Mouse (Mus musculus) kidney, embryonic 15.5 days (tissue): ENCODE data around the gene Mmadhc. TPM values are rescaled to one million over a fixed set of nuclear protein-coding genes. Genes with fewer than 3 reads are reported as not detected.

Experiments used
- ATAC-seq: fragments of 200-750 bp; cut with Nextera tagmentation; replicated peaks from 2 replicates; pipeline ENCODE4 v1.8.0; 2017; ENCODE audit warnings: moderate TSS enrichment; ENCODE audit not compliant: low FRiP score
- H3K27ac ChIP-seq: fragments of 300-500 bp; sonication (generic); 2 replicates; pipeline ENCODE4 v1.5.1; 2015; ENCODE audit warnings: mild to moderate bottlenecking, inconsistent platforms
- H3K27me3 ChIP-seq: fragments of 300-500 bp; sonication (generic); 2 replicates; pipeline ENCODE4 v1.6.1; 2015; ENCODE audit warnings: inconsistent platforms
- H3K36me3 ChIP-seq: fragments of 300-500 bp; sonication (generic); 2 replicates; pipeline ENCODE4 v1.6.1; 2015; ENCODE audit warnings: inconsistent platforms
- H3K4me1 ChIP-seq: fragments of 300-500 bp; sonication (generic); 2 replicates; pipeline ENCODE4 v1.6.1; 2015; ENCODE audit warnings: inconsistent platforms
- H3K4me2 ChIP-seq: fragments of 300-500 bp; sonication (generic); 2 replicates; pipeline ENCODE4 v1.6.1; 2015; ENCODE audit warnings: moderate library complexity, mild to moderate bottlenecking, inconsistent platforms
- H3K4me3 ChIP-seq: fragments of 300-500 bp; sonication (generic); replicated peaks from 2 replicates; pipeline ENCODE4 v1.5.1; 2015; ENCODE audit warnings: mild to moderate bottlenecking, inconsistent platforms
- H3K9ac ChIP-seq: fragments of 300-500 bp; sonication (generic); 2 replicates; pipeline ENCODE4 v1.6.1; 2015; ENCODE audit warnings: mild to moderate bottlenecking, inconsistent platforms
- H3K9me3 ChIP-seq: fragments of 300-500 bp; sonication (generic); replicated peaks from 2 replicates; pipeline ENCODE4 v1.6.1; 2016; ENCODE audit warnings: inconsistent platforms
- WGBS: fragments of 180-500 bp; shearing (Covaris S2); methylation state at CpG from one replicate; pipeline ENCODE4 v1.1.7; 2015; ENCODE audit warnings: mixed read lengths; 5-methylcytosine and 5-hydroxymethylcytosine counted together
- polyA plus RNA-seq: library from polyadenylated mRNA; unstranded; fragments of >200 nt; fragmentation: Nextera tagmentation; extraction: Ambion mirVana; gene quantifications from 2 replicates; pipeline ENCODE4 v1.2.1, GENCODE M21; 2015

Mmadhc gene
- polyA plus RNA-seq, 1 experiment from 2014 or later: 154 TPM

DNA sequence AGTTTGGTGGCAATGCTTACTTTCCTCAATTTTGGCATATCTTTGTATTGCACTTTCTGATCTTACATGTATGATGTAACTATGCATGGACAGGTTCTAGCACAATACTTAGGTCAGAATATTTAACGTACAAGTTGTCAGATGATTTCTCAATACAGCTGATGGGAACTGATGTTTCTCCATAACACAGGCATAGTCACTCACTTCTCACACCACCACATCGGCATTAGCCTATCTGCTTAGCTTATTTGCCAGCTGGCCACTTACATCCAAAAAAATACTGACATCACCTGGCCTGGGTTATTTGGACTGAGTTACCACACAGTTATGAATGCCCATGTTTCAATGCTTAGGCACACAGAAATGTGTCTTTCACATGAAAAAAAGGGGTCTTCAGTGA is 2.5 kb downstream of the Mmadhc start:
- H3K4me3 ChIP-seq: no peak overlapping the region
- peaks cover 23% of the 10 kb centered on the region for H3K36me3 ChIP-seq
- peaks cover 18% of the 10 kb centered on the region for H3K4me1 ChIP-seq
- H3K27ac ChIP-seq: no peak overlapping the region
- 92% methylated on average over 2 of the region's 2 CpGs for WGBS
- no peaks in the 10 kb centered on the region for H3K27me3 ChIP-seq
- no peaks in the 10 kb centered on the region for H3K9me3 ChIP-seq
- ATAC-seq: no peak
- 0 out of 2 replicates have a peak overlapping the region, but pooled peaks have one; percentile 14 for H3K4me2 ChIP-seq
- H3K9ac ChIP-seq: no peak overlapping the region

DNA sequence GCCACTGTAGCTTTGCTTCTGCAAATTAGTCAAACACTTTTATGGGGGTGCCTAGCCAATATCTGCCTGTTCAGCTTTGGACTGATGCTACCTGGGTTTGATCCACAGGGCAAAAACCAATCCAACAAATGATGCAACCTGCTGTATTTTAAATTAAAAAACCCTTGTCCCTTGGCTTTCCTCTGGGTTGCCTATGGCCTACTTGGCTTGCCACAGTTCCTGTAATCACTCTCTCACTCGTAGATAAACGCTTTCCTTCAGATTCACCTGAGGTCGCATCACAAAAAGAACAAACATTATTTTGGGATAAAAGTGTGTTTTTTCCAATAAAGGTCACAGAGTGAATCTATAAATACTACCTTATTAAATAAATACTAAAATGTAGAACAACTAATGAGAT is 3.0 kb downstream of the Mmadhc start:
- Histone ChIP-seq H3K4me1 (peaks cover 18% of the 10 kb centered on the region), H3K4me2 (no peak overlapping the region), H3K4me3 (no peak overlapping the region), H3K9ac (no peak overlapping the region), H3K27me3 (no peaks in the 10 kb centered on the region), H3K27ac (no peak overlapping the region), H3K36me3 (peaks cover 28% of the 10 kb centered on the region), H3K9me3 (no peaks in the 10 kb centered on the region)
- WGBS: 85% methylated on average over 3 of the region's 3 CpGs
- ATAC-seq: no peak

DNA sequence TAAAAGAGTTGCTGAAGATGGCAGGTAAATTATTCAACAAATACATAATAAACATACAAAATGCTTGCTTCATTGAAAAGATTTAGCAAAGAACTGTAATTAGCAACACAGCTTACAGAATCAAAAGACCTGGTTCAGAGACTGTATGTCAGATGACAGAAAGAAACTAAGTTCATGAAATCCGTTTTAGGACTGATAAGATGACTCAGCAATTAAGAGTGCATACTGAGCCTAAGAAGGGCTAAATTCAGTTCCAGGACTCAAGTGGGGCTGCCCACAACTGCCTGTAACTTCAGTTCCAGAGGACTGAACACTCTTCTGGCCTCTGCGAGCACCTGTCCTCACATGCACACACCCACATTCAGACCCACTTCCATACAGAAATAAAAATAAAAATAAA is 4.7 kb downstream of the Mmadhc start:
- no peak overlapping the region for H3K4me3 ChIP-seq
- H3K27ac ChIP-seq: no peak overlapping the region
- peaks cover 45% of the 10 kb centered on the region for H3K36me3 ChIP-seq
- peaks cover 16% of the 10 kb centered on the region for H3K4me1 ChIP-seq
- H3K4me2 ChIP-seq: no peak overlapping the region
- no peaks in the 10 kb centered on the region for H3K9me3 ChIP-seq
- no peak for ATAC-seq
- no peak overlapping the region for H3K9ac ChIP-seq
- WGBS: 79% methylated on average over 2 of the region's 2 CpGs
- H3K27me3 ChIP-seq: no peaks in the 10 kb centered on the region

DNA sequence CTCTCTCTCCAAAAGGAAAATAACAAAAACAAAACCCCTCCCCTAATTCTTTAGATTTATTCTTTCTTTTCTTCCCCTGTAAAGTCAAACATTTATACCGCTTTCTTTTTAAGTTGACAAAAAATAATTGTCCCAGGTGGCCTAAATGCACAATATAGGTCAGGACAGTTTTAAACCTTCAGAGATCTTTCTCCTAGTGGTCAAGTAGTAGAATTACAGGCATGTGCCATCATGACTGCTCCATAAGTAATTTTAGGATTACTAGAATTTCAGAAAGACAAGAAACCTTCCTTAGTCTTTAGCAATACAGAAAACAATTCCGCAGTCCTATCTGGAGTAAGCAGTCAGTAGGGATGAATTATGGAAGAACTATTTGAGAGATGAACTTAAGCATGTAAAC is 5.8 kb downstream of the Mmadhc start:
- 94% methylated on average over 2 of the region's 2 CpGs for WGBS
- peaks cover 55% of the 10 kb centered on the region for H3K36me3 ChIP-seq
- peaks cover 16% of the 10 kb centered on the region for H3K4me1 ChIP-seq

DNA sequence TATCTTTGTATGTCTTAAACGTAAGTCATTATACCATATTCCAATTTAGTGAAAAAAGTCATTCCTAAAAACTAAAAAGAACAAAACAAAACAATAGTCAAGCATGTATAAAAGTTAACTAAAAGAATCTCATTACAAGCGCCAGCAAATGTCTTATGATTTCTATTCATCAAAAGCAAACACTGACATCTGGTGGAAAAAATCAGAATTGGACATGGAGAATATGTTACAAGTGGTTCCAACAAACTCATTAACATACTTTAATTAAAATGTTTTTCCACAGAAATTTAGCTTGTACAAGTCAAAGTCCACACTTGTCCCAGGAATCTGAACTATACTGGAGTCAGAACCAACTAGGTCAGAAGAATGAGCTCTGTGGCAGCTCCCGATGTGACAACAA is 11.8 kb downstream of the Mmadhc start:
- ATAC-seq: no peak
- H3K27me3 ChIP-seq: no peaks in the 10 kb centered on the region
- 81% methylated on average over 3 of the region's 3 CpGs for WGBS
- no peaks in the 10 kb centered on the region for H3K9me3 ChIP-seq
- no peak overlapping the region for H3K27ac ChIP-seq
- no peaks in the 10 kb centered on the region for H3K4me1 ChIP-seq
- H3K4me2 ChIP-seq: no peak overlapping the region
- H3K9ac ChIP-seq: no peak overlapping the region
- H3K4me3 ChIP-seq: no peak overlapping the region
- H3K36me3 ChIP-seq: peaks cover 78% of the 10 kb centered on the region

More for the DNA sequence above, 5.8 kb downstream of the Mmadhc start:
- Histone ChIP-seq H3K27ac (no peak overlapping the region), H3K9me3 (no peaks in the 10 kb centered on the region), H3K4me2 (no peak overlapping the region), H3K4me3 (no peak overlapping the region), H3K9ac (no peak overlapping the region), H3K27me3 (no peaks in the 10 kb centered on the region)
- no peak for ATAC-seq

DNA sequence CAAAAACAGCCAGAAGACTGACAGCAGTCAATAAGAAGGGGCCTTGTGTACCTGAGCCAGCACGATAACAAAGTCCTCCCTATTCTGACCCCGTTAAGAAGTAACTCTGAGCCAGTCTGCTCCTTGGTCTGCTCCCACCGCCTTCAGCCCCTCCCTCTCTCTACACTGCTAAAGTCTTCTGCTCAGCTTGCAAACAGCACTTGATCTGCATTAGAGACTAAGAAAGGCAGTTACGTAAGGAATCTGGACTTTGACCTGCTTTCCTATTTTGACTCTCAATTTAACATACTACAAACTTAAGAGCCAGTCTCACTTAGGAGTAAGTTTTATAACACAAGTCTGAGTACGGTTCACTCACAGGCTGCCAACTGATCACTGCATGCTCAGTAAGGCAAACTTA is 12.6 kb downstream of the Mmadhc start:
- Histone ChIP-seq H3K4me3 (no peak overlapping the region), H3K9ac (no peak overlapping the region), H3K27ac (0 out of 2 replicates have a peak overlapping the region, but pooled peaks have one; percentile 32), H3K4me1 (no peaks in the 10 kb centered on the region), H3K27me3 (no peaks in the 10 kb centered on the region), H3K4me2 (no peak overlapping the region), H3K9me3 (no peaks in the 10 kb centered on the region), H3K36me3 (peaks cover 80% of the 10 kb centered on the region)
- 65% methylated on average over 5 of the region's 5 CpGs for WGBS
- peak; percentile 75 for ATAC-seq

DNA sequence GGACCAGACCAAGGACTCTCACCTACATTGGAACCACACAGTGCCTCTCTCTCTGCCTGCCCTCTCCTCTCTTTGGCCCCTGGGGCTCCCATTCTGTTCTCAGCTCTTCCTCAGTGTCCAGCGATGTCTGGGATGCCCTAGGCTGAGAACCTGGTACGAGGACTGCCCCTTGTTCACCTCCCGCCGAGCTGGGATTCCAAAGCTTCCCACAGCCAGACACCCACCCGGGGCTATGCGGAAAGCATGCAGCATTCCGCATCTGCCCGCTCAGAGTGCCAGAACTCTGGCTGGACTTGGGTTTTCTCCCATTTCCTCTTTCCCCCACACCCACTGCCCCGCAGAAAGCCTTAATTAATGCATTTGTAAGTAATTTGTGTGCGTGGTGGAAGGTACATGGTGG is 19.9 kb downstream of the Mmadhc start:
- H3K36me3 ChIP-seq: peaks cover 35% of the 10 kb centered on the region

DNA sequence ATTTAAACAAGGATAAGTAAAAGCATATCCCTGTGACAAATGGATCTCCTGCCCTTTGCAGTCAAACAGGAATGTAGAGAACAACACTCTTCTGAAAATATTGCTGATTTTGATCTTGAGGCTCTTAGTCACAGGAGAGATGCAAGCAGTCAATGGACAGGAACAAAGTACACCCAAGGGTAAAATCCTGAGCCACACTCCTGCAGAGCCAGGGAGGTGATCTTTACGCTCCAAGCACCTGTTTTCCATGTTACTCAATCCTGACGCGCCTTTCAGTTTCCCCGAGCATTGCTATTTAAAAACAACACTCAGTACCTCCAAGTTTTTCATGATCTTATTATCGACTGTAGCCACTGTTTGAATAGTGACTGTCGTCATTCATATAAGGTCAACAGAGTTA is 23.2 kb downstream of the Mmadhc start:
- Histone ChIP-seq H3K27ac (peak overlapping the region; percentile 68), H3K36me3 (peaks cover 12% of the 10 kb centered on the region), H3K4me3 (no peak overlapping the region), H3K4me2 (no peak overlapping the region), H3K4me1 (peaks cover 17% of the 10 kb centered on the region), H3K27me3 (no peaks in the 10 kb centered on the region), H3K9me3 (no peaks in the 10 kb centered on the region), H3K9ac (no peak overlapping the region)
- peak; percentile 64; the same call in 1 of the 2 replicates for ATAC-seq
- WGBS: 31% methylated on average over 6 of the region's 6 CpGs

More for the DNA sequence above, 19.9 kb downstream of the Mmadhc start:
- Histone ChIP-seq H3K27me3 (no peaks in the 10 kb centered on the region), H3K4me1 (peaks cover 17% of the 10 kb centered on the region), H3K4me3 (no peak overlapping the region), H3K9me3 (no peaks in the 10 kb centered on the region), H3K4me2 (no peak overlapping the region), H3K9ac (no peak overlapping the region), H3K27ac (no peak overlapping the region)
- no peak; the same call in 1 of the 2 replicates for ATAC-seq
- 70% methylated on average over 10 of the region's 10 CpGs for WGBS

DNA sequence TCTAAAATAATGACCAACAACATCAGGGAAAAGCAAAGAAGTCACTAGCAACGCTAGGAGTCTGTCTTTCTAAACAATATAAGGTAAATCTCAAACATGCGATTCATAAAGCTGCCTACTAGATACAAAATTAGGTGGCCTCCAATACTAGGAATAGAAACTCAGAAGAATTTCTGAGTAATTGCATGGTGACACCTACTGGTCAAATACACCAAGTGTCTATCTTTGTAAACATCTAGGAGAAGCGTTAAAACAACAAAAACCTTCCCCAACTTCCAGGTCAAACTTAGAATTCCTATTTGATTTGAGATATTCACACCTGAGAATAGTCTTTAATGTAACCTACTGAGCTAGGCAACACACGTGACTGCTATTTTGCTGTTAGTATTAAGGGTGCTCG is 24.4 kb downstream of the Mmadhc start:
- no peak overlapping the region for H3K4me3 ChIP-seq
- no peak for ATAC-seq
- no peak overlapping the region for H3K4me2 ChIP-seq
- peaks cover 17% of the 10 kb centered on the region for H3K4me1 ChIP-seq
- peaks cover 3% of the 10 kb centered on the region; the same call in 1 of the 2 replicates for H3K36me3 ChIP-seq
- 34% methylated on average over 5 of the region's 5 CpGs for WGBS
- H3K9ac ChIP-seq: no peak overlapping the region
- no peak overlapping the region for H3K27ac ChIP-seq
- H3K27me3 ChIP-seq: no peaks in the 10 kb centered on the region
- no peaks in the 10 kb centered on the region for H3K9me3 ChIP-seq

DNA sequence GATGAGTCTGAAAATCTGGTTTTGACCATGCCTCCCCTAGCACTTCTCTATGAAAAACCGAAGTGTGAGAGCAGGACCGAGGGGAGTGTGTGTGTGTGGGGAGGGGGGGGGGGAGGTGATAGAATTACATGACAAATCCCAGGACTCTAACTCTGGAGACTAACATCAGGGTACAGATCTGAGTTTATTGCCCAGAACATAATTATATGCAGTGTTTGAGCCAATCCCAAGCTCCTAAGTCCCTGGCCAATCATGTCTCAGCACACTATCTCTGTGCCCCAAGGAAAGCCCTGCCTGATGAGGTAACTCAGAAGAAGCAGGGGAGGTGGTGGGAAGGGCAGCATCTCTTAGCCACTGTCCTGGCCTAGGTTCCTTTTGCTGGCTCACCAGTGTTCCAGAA is 28.1 kb downstream of the Mmadhc start:
- no peak overlapping the region for H3K4me3 ChIP-seq
- peaks cover 16% of the 10 kb centered on the region for H3K4me1 ChIP-seq
- no peaks in the 10 kb centered on the region for H3K9me3 ChIP-seq
- no peak overlapping the region for H3K9ac ChIP-seq
- peak; percentile 47; the same call in 1 of the 2 replicates for ATAC-seq
- 27% methylated on average over 2 of the region's 2 CpGs for WGBS
- H3K4me2 ChIP-seq: no peak overlapping the region
- no peaks in the 10 kb centered on the region for H3K36me3 ChIP-seq
- no peaks in the 10 kb centered on the region for H3K27me3 ChIP-seq
- H3K27ac ChIP-seq: no peak overlapping the region

DNA sequence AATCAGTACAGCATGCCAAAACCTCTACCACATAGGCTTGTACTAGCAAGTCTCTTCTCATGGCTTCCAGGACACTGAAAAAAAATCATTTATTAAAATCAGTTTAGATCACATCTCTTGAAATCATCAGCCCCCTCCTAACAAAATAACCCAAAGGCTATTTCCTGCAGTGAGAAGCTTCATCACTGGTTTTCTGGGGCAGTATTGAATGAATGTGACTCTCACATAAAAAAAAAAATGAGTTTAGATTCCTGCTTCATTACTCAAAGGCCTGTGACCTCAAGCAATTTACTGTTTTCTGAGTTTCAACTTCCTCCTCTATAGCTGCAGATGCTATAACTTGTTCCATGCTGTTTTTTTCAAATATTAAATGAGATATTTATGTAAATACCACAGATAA is 29.6 kb downstream of the Mmadhc start:
- Histone ChIP-seq H3K4me1 (0 out of 2 replicates have a peak, but pooled peaks cover 3% of the 10 kb centered on the region), H3K9me3 (no peaks in the 10 kb centered on the region), H3K4me2 (no peak overlapping the region), H3K27ac (no peak overlapping the region), H3K4me3 (no peak overlapping the region), H3K9ac (no peak overlapping the region), H3K36me3 (no peaks in the 10 kb centered on the region), H3K27me3 (no peaks in the 10 kb centered on the region)
- ATAC-seq: no peak

DNA sequence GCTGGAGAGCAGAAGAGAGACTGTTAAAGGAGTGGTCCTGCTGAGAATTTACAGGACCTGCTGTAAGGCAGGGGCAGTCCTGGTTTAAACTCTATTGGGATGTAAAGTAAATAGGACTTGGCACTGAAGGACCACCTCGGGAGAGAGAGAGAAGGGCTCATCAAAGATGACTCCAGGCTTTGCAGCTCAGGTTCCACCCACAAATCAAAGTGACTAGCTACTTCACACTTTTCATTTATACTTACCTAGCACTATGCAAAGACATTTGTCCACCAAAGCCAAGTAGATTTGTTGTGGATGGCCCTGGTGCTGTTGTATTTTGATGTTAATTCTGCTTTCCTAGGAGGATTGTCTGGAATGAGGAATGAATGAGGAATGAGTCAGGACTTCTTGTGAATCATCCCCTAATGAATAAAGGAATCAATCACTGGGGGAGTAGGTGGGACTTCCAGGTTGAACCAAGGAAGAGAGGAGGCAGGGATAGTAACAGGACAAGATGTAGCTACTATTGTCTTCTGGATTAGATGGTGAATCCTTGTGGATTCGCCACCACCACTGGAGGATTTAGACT is 31.3 kb downstream of the Mmadhc start:
- Histone ChIP-seq H3K27me3 (no peaks in the 10 kb centered on the region), H3K9me3 (no peaks in the 10 kb centered on the region), H3K9ac (no peak overlapping the region), H3K4me1 (0 out of 2 replicates have a peak, but pooled peaks cover 3% of the 10 kb centered on the region), H3K4me2 (no peak overlapping the region), H3K4me3 (no peak overlapping the region), H3K27ac (no peak overlapping the region), H3K36me3 (no peaks in the 10 kb centered on the region)
- WGBS: 39% methylated on average over 2 of the region's 2 CpGs
- no peak for ATAC-seq

DNA sequence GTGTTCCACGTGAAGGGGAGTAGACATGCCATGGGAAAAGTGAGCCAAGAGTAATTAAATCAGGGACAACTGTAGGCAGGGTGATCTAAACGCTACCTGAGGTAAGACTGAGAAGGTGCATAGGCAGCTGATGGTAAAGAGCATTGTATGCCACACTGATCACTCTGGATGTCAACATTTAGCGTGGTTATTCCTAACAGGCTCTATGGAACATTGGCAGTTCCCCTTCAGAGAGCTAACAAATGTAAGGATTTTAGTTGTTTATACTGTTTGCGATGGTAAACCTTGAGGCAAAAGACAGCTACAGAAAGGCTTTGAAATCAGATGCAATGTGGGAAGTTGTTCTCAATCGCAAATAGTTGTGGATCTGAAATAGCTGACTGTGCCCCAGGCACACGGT is 32.5 kb downstream of the Mmadhc start:
- Histone ChIP-seq H3K27me3 (no peaks in the 10 kb centered on the region), H3K9me3 (no peaks in the 10 kb centered on the region), H3K27ac (no peak overlapping the region), H3K4me3 (no peak overlapping the region), H3K9ac (no peak overlapping the region), H3K4me2 (no peak overlapping the region), H3K4me1 (0 out of 2 replicates have a peak, but pooled peaks cover 3% of the 10 kb centered on the region), H3K36me3 (no peaks in the 10 kb centered on the region)
- WGBS: 63% methylated on average over 6 of the region's 6 CpGs
- ATAC-seq: no peak
